Mouse (Mus musculus): ENCODE measurements around the gene Bora.
"Not testable (repeated sequence)": the region's sequence is repeated elsewhere in the genome, so short reads cannot be mapped to it uniquely, and the experiment has no call there.

Gene Bora

GRCm38 (mm10) chr14:99046031-99046781 is at the start of gene Bora, which contains the start of gene Mzt1:
TSS of gene Bora (plus strand) at chr14:99046222.
TSS of gene Mzt1 (minus strand) at chr14:99046134.
- in situ Hi-C loops (cut with MboI, MseI) = no loop called here

- in situ Hi-C loops (cut with MboI, MseI) = loop anchor here in 1 of 2 experiments (25.0 kb wide), 1 partner anchor 1448 kb away; no protein-coding TSS in a partner anchor
Measured at GRCm38 (mm10) chr14:99010224-99010919, 35.6 kb upstream of the Bora start.

GRCm38 (mm10) chr14:99010920-99011313 is 35.1 kb upstream of the Bora start:
- in situ Hi-C loops (cut with MboI, MseI) = loop anchor here in 1 of 2 experiments (25.0 kb wide), 1 partner anchor 1449 kb away; no protein-coding TSS in a partner anchor

GRCm38 (mm10) chr14:99018691-99019090 is 27.3 kb upstream of the Bora start:
- in situ Hi-C loops (cut with MboI, MseI) = loop anchor here in 1 of 2 experiments (25.0 kb wide), 1 partner anchor 1456 kb away; no protein-coding TSS in a partner anchor

- in situ Hi-C loops (cut with MboI, MseI) = loop anchor here in 1 of 2 experiments (25.0 kb wide), 1 partner anchor 1457 kb away; no protein-coding TSS in a partner anchor
Measured at GRCm38 (mm10) chr14:99019136-99019808, 26.8 kb upstream of the Bora start.

GRCm38 (mm10) chr14:99022346-99023086 is 23.5 kb upstream of the Bora start:
- in situ Hi-C loops (cut with MboI, MseI) = loop anchor here in 1 of 2 experiments (25.0 kb wide), 1 partner anchor 1460 kb away; no protein-coding TSS in a partner anchor

- in situ Hi-C loops (cut with MboI, MseI) = no loop called here
Measured at GRCm38 (mm10) chr14:99029987-99030386, 16.0 kb upstream of the Bora start.

- in situ Hi-C loops (cut with MboI, MseI) = no loop called here
Measured at GRCm38 (mm10) chr14:99031337-99031873, 14.6 kb upstream of the Bora start.

GRCm38 (mm10) chr14:99032596-99032995 is 13.4 kb upstream of the Bora start:
- in situ Hi-C loops (cut with MboI, MseI) = no loop called here

- in situ Hi-C loops (cut with MboI, MseI) = not testable (repeated sequence)
Measured at GRCm38 (mm10) chr14:99034851-99035250, 11.2 kb upstream of the Bora start.

GRCm38 (mm10) chr14:99036039-99036438 is 10.0 kb upstream of the Bora start:
- in situ Hi-C loops (cut with MboI, MseI) = no loop called here

GRCm38 (mm10) chr14:99037703-99038102 is 8.3 kb upstream of the Bora start:
- in situ Hi-C loops (cut with MboI, MseI) = no loop called here

GRCm38 (mm10) chr14:99039308-99039707 is 6.7 kb upstream of the Bora start:
- in situ Hi-C loops (cut with MboI, MseI) = not testable (repeated sequence)

GRCm38 (mm10) chr14:99041416-99041815 is 4.6 kb upstream of the Bora start:
- in situ Hi-C loops (cut with MboI, MseI) = no loop called here

GRCm38 (mm10) chr14:99043499-99043898 is 2.5 kb upstream of the Bora start:
- in situ Hi-C loops (cut with MboI, MseI) = no loop called here

GRCm38 (mm10) chr14:99044096-99044495 is 1.9 kb upstream of the Bora start:
- in situ Hi-C loops (cut with MboI, MseI) = no loop called here

GRCm38 (mm10) chr14:99044718-99045117 is 1.3 kb upstream of the Bora start:
- in situ Hi-C loops (cut with MboI, MseI) = no loop called here

- in situ Hi-C loops (cut with MboI, MseI) = no loop called here
Measured at GRCm38 (mm10) chr14:99045378-99046030, 518 bp upstream of the Bora start.

- in situ Hi-C loops (cut with MboI, MseI) = no loop called here
Measured at GRCm38 (mm10) chr14:99046782-99047181, 760 bp downstream of the Bora start.

GRCm38 (mm10) chr14:99058959-99059586 is 13.1 kb downstream of the Bora start:
- in situ Hi-C loops (cut with MboI, MseI) = loop anchor here (5.0 kb wide), 2 partner anchors 33 to 38 kb away; partner anchors contain the start of genes Dis3 (in 1 of the 2) and Pibf1 (in 1 of the 2)
